17 mouse cellular contexts compared by ENCODE assay signal in the genomic region with DNA sequence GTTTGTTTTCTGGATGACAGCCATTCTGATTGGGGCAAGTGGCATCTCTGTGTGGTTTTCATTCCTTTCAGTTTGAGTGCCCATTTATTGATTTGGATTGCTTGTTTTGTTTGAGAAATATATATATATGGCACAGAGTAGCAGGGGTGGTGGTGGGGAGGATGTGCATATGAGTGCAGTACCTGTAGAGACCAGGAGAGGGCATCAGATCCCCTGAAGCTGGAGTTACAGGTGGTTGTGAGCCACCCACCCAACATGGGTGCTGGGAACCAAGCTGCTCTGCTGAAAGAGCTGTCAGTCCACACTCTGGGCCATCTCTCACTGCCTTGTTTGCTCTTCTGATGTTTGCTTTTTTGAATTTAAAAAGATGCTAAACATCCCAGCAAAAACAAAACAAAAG.
A peak's percentile ranks its signal among the peaks of the same experiment; 100 is the strongest.
DNase-seq lines count a peak whose midpoint lies in the region; ATAC-seq and TF ChIP-seq lines count a peak whose summit lies in the region.
"Had no signal": no experiment of that assay in that cellular context is flagged by ENCODE, and none has a peak within 500 bp of the region (broad histone marks: within the 10 kb centered on the region; RNA-seq: fewer than 3 reads in every experiment).

No protein-coding gene starts in this region.

- H3K27me3 ChIP-seq in heart, adult 2 months (ENCODE audit: control insufficient read depth, insufficient read depth, low read length), result peaks cover 1% of the 10 kb centered on the region; the same call in 1 of the 2 replicates
- peaks cover 24% of the 10 kb centered on the region for H3K27me3 ChIP-seq in heart, embryonic 12.5 days (replicated peaks)
- no peaks in the 10 kb centered on the region for H3K27me3 ChIP-seq in lung, embryonic 14.5 days (ENCODE audit: insufficient read depth, low read length)
- H3K27me3 ChIP-seq in E14TG2a.4 (ENCODE audit: insufficient read depth, low read length), result peaks cover 4% of the 10 kb centered on the region; the same call in 1 of the 2 replicates

- no peaks in the 10 kb centered on the region for H3K79me2 ChIP-seq in heart, adult 2 months (replicated peaks; ENCODE audit: control insufficient read depth, insufficient read depth, low read length)

- H3K27ac ChIP-seq in heart, adult 2 months, result no peak overlapping the region
- no peak overlapping the region for H3K27ac ChIP-seq in heart, embryonic 12.5 days (ENCODE audit: poor library complexity, severe bottlenecking)
- H3K27ac ChIP-seq in lung, embryonic 14.5 days (ENCODE audit: low read depth), result no peak overlapping the region
- H3K27ac ChIP-seq in cortical plate, adult 2 months (ENCODE audit: insufficient read depth, low read length), result no peak overlapping the region
- H3K27ac ChIP-seq: embryonic facial prominence, embryonic 13.5 days; forebrain, embryonic 13.5 days had no signal

- TF ChIP-seq POLR2A in heart, adult 2 months (IDR thresholded peaks at IDR 0.05; ENCODE audit: insufficient read depth, low read depth, low read length), result no peak
- no peak for TF ChIP-seq POLR2A in cortical plate, adult 2 months (IDR thresholded peaks at IDR 0.05; ENCODE audit: extremely low read depth, insufficient read depth, low read length)

- TF ChIP-seq CTCF in heart, adult 2 months (IDR thresholded peaks at IDR 0.05), result peak; percentile 43
- peak; percentile 37 for TF ChIP-seq CTCF in lung, embryonic 14.5 days (IDR thresholded peaks at IDR 0.05; ENCODE audit: low read depth)
- TF ChIP-seq CTCF in E14TG2a.4 (conservative IDR thresholded peaks at IDR 0.05; ENCODE audit: low read length), result peak; percentile 62
- 0 out of 2 replicates have a peak, but pooled peaks have one; percentile 1 for TF ChIP-seq CTCF in cortical plate, adult 2 months (IDR thresholded peaks at IDR 0.05; ENCODE audit: extremely low read depth, insufficient read depth, low read length)

- 0 out of 2 replicates have a peak, but pooled peaks cover 2% of the 10 kb centered on the region for H3K9me3 ChIP-seq in heart, embryonic 12.5 days (replicated peaks)
- peaks cover 3% of the 10 kb centered on the region; the same call in 1 of the 2 replicates for H3K9me3 ChIP-seq in lung, embryonic 14.5 days (ENCODE audit: low read depth, low read length)
- no peaks in the 10 kb centered on the region for H3K9me3 ChIP-seq in E14TG2a.4 (ENCODE audit: low read length)

- TF ChIP-seq EP300 in heart, adult 2 months (IDR thresholded peaks at IDR 0.05; ENCODE audit: insufficient read depth, low read depth, low read length), result no peak

- DNase-seq in heart, adult 2 months, result no peak
- DNase-seq in lung, embryonic 14.5 days, result no peak
- DNase-seq in lung, adult 18-20 months, result no peak
- DNase-seq in right cerebral cortex, adult 2 months (ENCODE audit: low spot score in 2 of 2), result no peak
- no peak for DNase-seq in cerebellum, postnatal 4 days (ENCODE audit: low spot score in 2 of 2)
- DNase-seq: cerebellum, adult 9-11 months; kidney, adult 9 months; left cerebral cortex, postnatal 4 days; retina, postnatal 1 day; thymus, adult 18-20 months had no signal

- no peak overlapping the region for H3K9ac ChIP-seq in heart, adult 2 months (ENCODE audit: low read depth, low read length)
- no peak overlapping the region for H3K9ac ChIP-seq in heart, embryonic 12.5 days
- no peak overlapping the region for H3K9ac ChIP-seq in lung, embryonic 14.5 days
- H3K9ac ChIP-seq: embryonic facial prominence, embryonic 13.5 days; forebrain, embryonic 13.5 days had no signal

- intact Hi-C loops in heart, adult 2 months (cut with DNase I), result no loop called here

- H3K4me3 ChIP-seq in heart, adult 2 months, result no peak overlapping the region
- no peak overlapping the region for H3K4me3 ChIP-seq in heart, embryonic 12.5 days
- H3K4me3 ChIP-seq in lung, embryonic 14.5 days (ENCODE audit: low read depth, low read length), result no peak overlapping the region
- no peak overlapping the region for H3K4me3 ChIP-seq in E14TG2a.4 (replicated peaks; ENCODE audit: low read length)
- H3K4me3 ChIP-seq in cortical plate, adult 2 months (ENCODE audit: insufficient read depth, low read length), result no peak overlapping the region
- H3K4me3 ChIP-seq: embryonic facial prominence, embryonic 13.5 days; forebrain, embryonic 13.5 days had no signal

- no peaks in the 10 kb centered on the region; the same call in 1 of the 2 replicates for H3K4me1 ChIP-seq in heart, adult 2 months (ENCODE audit: control insufficient read depth, insufficient read depth, low read length)
- 0 out of 2 replicates have a peak, but pooled peaks cover 3% of the 10 kb centered on the region for H3K4me1 ChIP-seq in heart, embryonic 12.5 days (replicated peaks)
- H3K4me1 ChIP-seq in lung, embryonic 14.5 days (ENCODE audit: insufficient read depth), result 0 out of 2 replicates have a peak, but pooled peaks cover 3% of the 10 kb centered on the region
- peaks cover 10% of the 10 kb centered on the region for H3K4me1 ChIP-seq in E14TG2a.4 (replicated peaks; ENCODE audit: low read depth, low read length)
- H3K4me1 ChIP-seq in cortical plate, adult 2 months (ENCODE audit: control insufficient read depth, insufficient read depth, low read length), result no peaks in the 10 kb centered on the region

- H3K4me2 ChIP-seq in heart, embryonic 12.5 days, result no peak overlapping the region
- no peak overlapping the region for H3K4me2 ChIP-seq in lung, embryonic 14.5 days
- H3K4me2 ChIP-seq: embryonic facial prominence, embryonic 13.5 days; forebrain, embryonic 13.5 days; heart, embryonic 11.5 days; midbrain, embryonic 11.5 days had no signal

- no peak for ATAC-seq in heart, embryonic 12.5 days (ENCODE audit: insufficient number of reproducible peaks, low FRiP score)
- no peak for ATAC-seq in lung, embryonic 14.5 days (ENCODE audit: insufficient read depth)
- ATAC-seq: forebrain, embryonic 13.5 days had no signal

- H3K36me3 ChIP-seq in heart, adult 2 months (ENCODE audit: control insufficient read depth, insufficient read depth, low read length), result no peaks in the 10 kb centered on the region
- no peaks in the 10 kb centered on the region for H3K36me3 ChIP-seq in heart, embryonic 12.5 days
- no peaks in the 10 kb centered on the region for H3K36me3 ChIP-seq in lung, embryonic 14.5 days (ENCODE audit: insufficient read depth)
- no peaks in the 10 kb centered on the region for H3K36me3 ChIP-seq in E14TG2a.4 (ENCODE audit: insufficient read depth, low read length)
- H3K36me3 ChIP-seq: embryonic facial prominence, embryonic 13.5 days had no signal

Comparison
In these comparisons a context has a peak if more than half of its experiments do, and no peak if none do; other contexts are left out.
1. CTCF ChIP-seq: peak in every context shown above with its lines; median percentile 62 in E14TG2a.4; 43 in heart, adult 2 months; 37 in lung, embryonic 14.5 days; 1 in cortical plate, adult 2 months.